Mouse (Mus musculus): ENCODE data around the gene Dhx8. TPM values are rescaled to one million over a fixed set of nuclear protein-coding genes. Genes with fewer than 3 reads are reported as not detected.
A peak's percentile ranks its signal among the peaks of the same experiment; 100 is the strongest.

Gene Dhx8
- polyA plus RNA-seq, 1 experiment from 2014 or later: 41.8 TPM

DNA sequence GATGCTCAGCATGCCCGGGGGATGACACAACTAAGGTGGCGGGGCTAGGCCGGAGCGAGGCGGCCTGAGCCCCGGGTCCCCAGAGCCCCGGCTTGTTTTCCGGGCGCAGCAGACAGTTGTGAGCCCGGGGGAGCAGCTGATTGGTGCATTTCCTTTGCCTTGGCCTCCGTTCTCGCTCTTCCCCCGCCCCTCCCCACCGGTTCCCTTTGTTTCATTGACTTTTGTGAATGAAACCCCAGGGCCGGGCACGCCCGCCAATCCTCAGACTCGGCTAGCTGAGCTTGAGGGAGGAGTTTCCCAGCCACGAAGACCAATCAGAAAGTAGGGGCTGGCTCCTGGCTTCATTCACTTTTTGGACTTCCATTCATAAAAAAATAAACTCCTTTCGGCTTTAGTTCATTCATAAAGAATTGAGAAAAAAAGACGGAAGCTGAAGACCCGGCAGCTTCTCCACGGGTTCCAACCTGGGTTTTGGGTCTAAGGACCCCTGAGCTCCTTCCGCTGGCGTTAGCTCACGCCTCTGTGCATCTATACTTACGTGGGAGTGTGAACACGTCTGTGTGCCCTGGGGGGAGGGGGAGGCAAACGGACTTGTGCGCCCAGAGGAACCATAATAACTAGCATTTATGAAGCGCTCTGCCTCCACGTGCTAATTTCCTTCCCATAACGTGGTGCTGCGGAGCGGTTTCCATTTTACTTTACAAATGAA, 52.6 kb downstream of the Dhx8 start, which contains the start of gene Etv4:
Etv4 (minus strand) TSS at position 229 of the 709 bp plus-strand sequence.
- H3K4me2 ChIP-seq (replicated peaks): peak within 1 kb of the TSS; percentile 97

DNA sequence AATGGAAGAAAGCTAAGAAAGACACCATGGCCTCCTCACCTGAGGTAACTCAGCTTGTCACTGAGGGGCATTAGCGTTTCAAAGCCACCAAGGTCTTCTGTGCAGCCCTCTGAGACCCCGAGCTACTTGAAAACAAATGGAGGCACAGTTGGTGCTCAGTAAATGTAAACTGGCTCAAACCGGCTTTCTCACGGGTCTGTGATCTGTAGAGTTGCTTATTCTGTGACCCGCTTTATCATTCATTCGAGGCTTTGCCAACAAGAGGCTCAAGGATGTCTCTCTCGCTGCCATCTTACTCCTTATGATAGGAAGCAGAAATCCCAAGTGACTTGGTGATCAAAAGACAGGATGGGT, 53.1 kb downstream of the Dhx8 start:
- Histone ChIP-seq H3K4me2 (replicated peaks) (peak overlapping the region; percentile 97), H3K4me3 (peak overlapping the region; percentile 51)
- no peak for ATAC-seq (ENCODE audit: low FRiP score)

More for the DNA sequence above, 52.6 kb downstream of the Dhx8 start, which contains the start of gene Etv4:
- Histone ChIP-seq H3K9me3 (replicated peaks) (no peaks in the 10 kb centered on the region), H3K27me3 (peaks cover 89% of the 10 kb centered on the region), H3K4me3 (peak within 1 kb of the TSS; percentile 51), H3K9ac (peak within 1 kb of the TSS; percentile 69), H3K36me3 (no peaks in the 10 kb centered on the region), H3K4me1 (peaks cover 20% of the 10 kb centered on the region), H3K27ac (peak within 1 kb of the TSS; percentile 55)
- under 1% methylated on average over 35 of the region's 35 CpGs for WGBS
- peak; percentile 96 for ATAC-seq (ENCODE audit: low FRiP score)

DNA sequence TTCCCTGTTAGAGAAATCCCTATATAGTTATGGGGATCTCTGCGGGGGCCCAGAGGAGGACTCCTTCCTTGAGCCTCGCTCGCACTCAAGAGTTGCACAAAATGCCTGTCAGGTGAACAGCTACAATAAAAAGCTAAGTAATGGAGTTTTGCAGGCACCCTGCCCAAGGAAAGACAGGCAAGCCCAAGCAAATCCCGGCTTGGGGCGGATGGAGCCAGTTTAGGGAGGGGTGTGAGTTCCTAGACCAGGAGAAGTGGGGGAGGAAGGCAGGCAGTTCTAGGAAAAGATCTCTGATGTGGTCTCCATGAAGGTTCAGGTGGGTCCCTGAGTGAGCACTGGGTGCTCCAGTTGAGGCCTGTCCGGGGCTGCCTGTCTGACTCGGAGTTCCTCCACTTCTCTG, 53.9 kb downstream of the Dhx8 start:
- WGBS: 63% methylated on average over 7 of the region's 7 CpGs
- Histone ChIP-seq H3K36me3 (no peaks in the 10 kb centered on the region), H3K4me1 (peaks cover 31% of the 10 kb centered on the region), H3K4me2 (replicated peaks) (no peak overlapping the region), H3K27ac (no peak overlapping the region), H3K9ac (no peak overlapping the region), H3K9me3 (replicated peaks) (no peaks in the 10 kb centered on the region), H3K4me3 (no peak overlapping the region), H3K27me3 (peaks cover 77% of the 10 kb centered on the region)
- ATAC-seq (ENCODE audit: low FRiP score): no peak

More for the DNA sequence above, 53.1 kb downstream of the Dhx8 start:
- Histone ChIP-seq H3K27ac (no peak overlapping the region), H3K4me1 (peaks cover 25% of the 10 kb centered on the region), H3K9ac (no peak overlapping the region; the same call in 1 of the 2 replicates), H3K36me3 (no peaks in the 10 kb centered on the region), H3K9me3 (replicated peaks) (no peaks in the 10 kb centered on the region), H3K27me3 (peaks cover 83% of the 10 kb centered on the region)
- WGBS: 6% methylated on average over 7 of the region's 7 CpGs

DNA sequence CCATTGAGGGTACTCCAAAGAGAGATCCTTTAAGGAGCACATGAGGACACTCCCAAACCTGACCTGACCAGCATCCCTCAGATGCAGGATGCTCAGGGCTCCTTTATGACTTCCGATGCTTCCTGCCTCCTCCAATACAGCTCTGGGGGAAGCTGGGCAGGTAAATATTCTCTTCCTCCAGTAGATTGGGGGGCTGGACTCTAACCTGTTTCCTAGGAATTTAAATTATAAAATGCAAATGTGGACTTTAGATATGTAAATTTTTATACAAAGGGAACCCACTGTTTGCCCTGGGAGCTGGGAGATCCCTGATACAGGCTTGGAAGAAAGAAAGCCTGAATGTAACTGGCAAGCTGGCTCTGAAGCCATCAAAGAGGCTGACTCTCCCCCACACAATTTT, 54.7 kb downstream of the Dhx8 start:
- H3K4me1 ChIP-seq: peaks cover 31% of the 10 kb centered on the region
- ATAC-seq (ENCODE audit: low FRiP score): no peak
- no peaks in the 10 kb centered on the region for H3K9me3 ChIP-seq (replicated peaks)
- no peaks in the 10 kb centered on the region for H3K36me3 ChIP-seq
- H3K4me2 ChIP-seq (replicated peaks): no peak overlapping the region
- no peak overlapping the region for H3K9ac ChIP-seq
- peaks cover 69% of the 10 kb centered on the region for H3K27me3 ChIP-seq
- WGBS: 68% methylated on average over 1 of the region's 1 CpGs
- H3K27ac ChIP-seq: no peak overlapping the region
- H3K4me3 ChIP-seq: no peak overlapping the region

DNA sequence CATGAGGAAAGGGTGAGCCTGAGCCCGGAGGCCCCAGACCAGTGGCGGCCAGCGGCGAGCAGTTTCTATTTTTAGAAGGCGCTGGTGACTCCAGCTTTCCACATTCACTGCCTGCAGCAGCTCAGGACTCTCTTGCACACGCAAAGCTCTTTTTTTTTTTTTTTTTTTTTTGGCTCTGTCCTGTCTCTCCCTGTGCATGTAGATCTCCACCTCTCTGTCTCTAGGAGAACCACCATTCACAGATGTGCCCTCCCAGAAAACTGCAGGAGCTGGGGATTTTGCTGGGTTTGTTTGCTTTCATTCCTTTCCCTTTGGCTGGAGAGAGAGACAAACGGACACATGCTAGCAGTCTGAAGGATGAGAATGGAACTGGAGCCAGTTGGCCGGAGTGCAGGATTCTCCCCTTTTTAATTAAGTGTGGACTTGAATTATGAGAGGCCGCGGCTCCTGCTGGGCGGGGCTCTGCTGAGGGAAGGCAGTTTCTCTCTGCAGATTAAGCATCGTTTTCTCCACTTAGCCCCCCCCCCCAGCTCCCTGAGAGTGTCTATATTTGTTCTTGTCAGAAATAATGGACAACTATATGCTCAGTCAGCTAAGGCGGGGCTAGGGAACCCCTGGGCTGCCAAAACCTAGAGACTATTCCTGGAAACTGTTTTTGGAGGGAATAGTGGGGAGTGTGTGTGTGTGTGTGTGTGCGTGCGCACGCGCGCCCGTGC, 58.2 kb downstream of the Dhx8 start:
- no peak for ATAC-seq (ENCODE audit: low FRiP score)
- Histone ChIP-seq H3K9ac (no peak overlapping the region), H3K4me1 (peaks cover 13% of the 10 kb centered on the region), H3K4me2 (replicated peaks) (0 out of 2 replicates have a peak overlapping the region, but pooled peaks have one; percentile 13), H3K27me3 (peaks cover 37% of the 10 kb centered on the region), H3K4me3 (no peak overlapping the region), H3K9me3 (replicated peaks) (no peaks in the 10 kb centered on the region), H3K36me3 (no peaks in the 10 kb centered on the region), H3K27ac (no peak overlapping the region)
- WGBS: 45% methylated on average over 19 of the region's 19 CpGs

DNA sequence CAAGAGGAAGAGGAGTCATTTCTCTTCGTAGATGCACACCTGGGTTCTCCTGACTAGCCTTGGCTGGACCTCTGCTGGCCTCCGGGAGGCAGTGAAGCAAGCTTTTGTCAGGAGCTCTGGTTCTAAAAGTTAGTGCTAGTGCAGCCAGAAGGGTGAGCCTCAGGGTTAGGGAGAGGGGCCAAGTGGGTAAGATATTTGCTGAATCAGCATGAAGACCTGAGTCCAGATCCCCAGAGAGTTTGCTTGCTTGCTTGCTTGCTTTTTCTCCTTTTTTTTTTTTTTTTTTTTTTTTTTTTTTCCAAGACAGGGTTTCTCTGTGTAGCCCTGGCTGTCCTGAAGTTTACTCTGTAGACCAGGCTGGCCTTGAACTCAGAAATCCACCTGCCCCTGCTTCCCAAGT, 64.6 kb downstream of the Dhx8 start:
- WGBS: 77% methylated on average over 2 of the region's 2 CpGs
- Histone ChIP-seq H3K9me3 (replicated peaks) (no peaks in the 10 kb centered on the region), H3K4me3 (no peak overlapping the region), H3K9ac (no peak overlapping the region), H3K27me3 (peaks cover 4% of the 10 kb centered on the region; the same call in 1 of the 2 replicates), H3K4me2 (replicated peaks) (no peak overlapping the region), H3K36me3 (no peaks in the 10 kb centered on the region), H3K4me1 (0 out of 2 replicates have a peak, but pooled peaks cover 3% of the 10 kb centered on the region), H3K27ac (no peak overlapping the region)
- no peak for ATAC-seq (ENCODE audit: low FRiP score)

DNA sequence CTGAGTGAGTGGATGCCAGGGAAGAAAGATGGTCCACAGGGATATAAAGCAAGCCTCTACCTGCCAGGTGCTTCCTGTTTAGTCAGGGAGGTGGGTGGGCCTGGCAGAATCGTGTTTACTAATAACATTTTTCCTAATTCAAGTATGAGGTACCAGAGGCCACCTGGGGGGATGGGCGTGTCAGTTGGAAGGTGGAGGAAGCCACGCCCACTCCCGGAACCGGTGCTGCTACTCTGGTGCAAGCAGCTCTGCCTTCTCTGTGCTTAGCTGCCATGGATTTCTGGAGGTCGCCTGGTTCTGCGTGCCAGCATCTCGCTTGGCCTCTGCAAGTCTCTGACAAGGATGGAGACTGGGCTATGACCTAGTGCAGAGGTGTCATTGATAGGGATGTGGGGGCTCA, 65.4 kb downstream of the Dhx8 start:
- no peaks in the 10 kb centered on the region for H3K36me3 ChIP-seq
- H3K4me1 ChIP-seq: 0 out of 2 replicates have a peak, but pooled peaks cover 3% of the 10 kb centered on the region
- no peak overlapping the region for H3K27ac ChIP-seq
- H3K9ac ChIP-seq: no peak overlapping the region
- WGBS: 40% methylated on average over 8 of the region's 8 CpGs
- H3K4me3 ChIP-seq: no peak overlapping the region
- peaks cover 5% of the 10 kb centered on the region; the same call in 1 of the 2 replicates for H3K27me3 ChIP-seq
- H3K4me2 ChIP-seq (replicated peaks): no peak overlapping the region
- no peak for ATAC-seq (ENCODE audit: low FRiP score)
- no peaks in the 10 kb centered on the region for H3K9me3 ChIP-seq (replicated peaks)

DNA sequence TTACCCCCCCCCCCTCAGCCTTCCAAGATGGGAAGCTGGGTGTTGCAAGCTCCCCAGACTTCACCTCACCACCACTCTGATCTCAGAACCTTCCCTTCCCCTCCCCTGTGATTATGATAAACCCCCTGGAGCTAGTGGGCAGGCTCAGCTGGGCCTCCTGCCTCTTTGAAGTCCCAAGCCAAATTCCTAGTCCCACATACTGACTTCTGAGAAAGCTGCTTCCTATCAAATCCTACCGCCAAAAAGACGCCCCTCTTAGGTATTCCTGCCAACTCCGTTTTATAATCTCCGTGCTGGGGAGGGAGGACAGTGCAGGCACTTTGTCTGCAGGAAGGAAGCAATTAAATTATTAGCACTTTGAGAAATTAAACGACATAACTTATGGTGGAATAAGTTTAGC, 68.7 kb downstream of the Dhx8 start:
- H3K4me3 ChIP-seq: no peak overlapping the region
- no peak for ATAC-seq (ENCODE audit: low FRiP score)
- H3K4me1 ChIP-seq: 0 out of 2 replicates have a peak, but pooled peaks cover 3% of the 10 kb centered on the region
- H3K27me3 ChIP-seq: peaks cover 5% of the 10 kb centered on the region; the same call in 1 of the 2 replicates
- no peak overlapping the region for H3K9ac ChIP-seq
- H3K9me3 ChIP-seq (replicated peaks): no peaks in the 10 kb centered on the region
- no peaks in the 10 kb centered on the region for H3K36me3 ChIP-seq
- WGBS: 7% methylated on average over 5 of the region's 5 CpGs
- no peak overlapping the region for H3K4me2 ChIP-seq (replicated peaks)
- no peak overlapping the region for H3K27ac ChIP-seq

DNA sequence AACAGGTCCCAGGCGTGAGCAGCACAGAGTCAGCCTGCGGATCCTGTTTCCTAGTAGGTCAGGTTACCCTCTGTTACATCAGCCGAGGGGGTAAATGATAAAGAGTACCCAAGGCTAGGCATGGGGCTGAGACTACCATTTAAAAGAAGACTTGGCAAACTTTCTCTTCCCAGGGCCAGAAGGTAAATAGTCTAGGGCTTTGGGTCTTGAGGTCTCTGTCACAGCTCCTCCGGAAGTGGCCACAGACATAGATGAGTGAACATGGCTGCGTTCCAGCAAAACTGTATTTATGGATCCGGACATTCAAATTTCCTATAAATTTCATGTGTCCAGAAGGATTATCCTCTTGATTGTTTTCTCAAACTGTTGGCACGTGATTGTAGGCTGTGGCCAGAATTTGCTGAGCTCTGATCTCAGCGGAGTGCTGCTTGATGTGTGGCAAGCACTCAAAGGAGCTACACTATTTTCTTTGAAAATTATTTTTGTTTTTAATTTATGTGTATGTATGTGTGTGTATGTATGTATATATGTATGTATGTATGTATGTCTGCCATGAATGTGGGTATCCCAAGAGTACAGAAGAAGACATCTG, 72.5 kb downstream of the Dhx8 start:
- Histone ChIP-seq H3K4me3 (no peak overlapping the region), H3K9ac (no peak overlapping the region), H3K9me3 (replicated peaks) (no peaks in the 10 kb centered on the region), H3K27me3 (peaks cover 33% of the 10 kb centered on the region), H3K36me3 (no peaks in the 10 kb centered on the region), H3K4me1 (0 out of 2 replicates have a peak, but pooled peaks cover 3% of the 10 kb centered on the region), H3K27ac (no peak overlapping the region), H3K4me2 (replicated peaks) (no peak overlapping the region)
- WGBS: 87% methylated on average over 8 of the region's 8 CpGs
- no peak for ATAC-seq (ENCODE audit: low FRiP score)

DNA sequence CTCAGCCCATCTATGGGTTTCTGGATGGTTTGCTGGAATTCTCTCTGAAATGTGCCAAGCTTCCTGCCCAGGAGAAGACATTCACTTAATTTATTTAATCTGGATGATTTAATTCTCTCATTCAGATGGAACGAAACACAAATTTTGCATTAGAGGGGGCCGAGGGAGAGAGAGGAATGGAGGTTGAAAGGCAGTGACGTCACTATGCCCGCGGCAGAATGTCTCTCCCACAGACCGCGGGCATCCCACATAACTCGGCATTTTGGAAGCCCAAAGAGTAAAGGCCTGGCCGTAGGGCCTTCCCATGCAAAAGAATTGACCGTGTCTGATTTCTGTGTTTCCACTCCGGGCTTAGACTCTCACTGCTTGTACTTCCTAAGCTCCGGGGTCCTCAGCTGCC, 74.0 kb downstream of the Dhx8 start:
- peaks cover 32% of the 10 kb centered on the region for H3K27me3 ChIP-seq

DNA sequence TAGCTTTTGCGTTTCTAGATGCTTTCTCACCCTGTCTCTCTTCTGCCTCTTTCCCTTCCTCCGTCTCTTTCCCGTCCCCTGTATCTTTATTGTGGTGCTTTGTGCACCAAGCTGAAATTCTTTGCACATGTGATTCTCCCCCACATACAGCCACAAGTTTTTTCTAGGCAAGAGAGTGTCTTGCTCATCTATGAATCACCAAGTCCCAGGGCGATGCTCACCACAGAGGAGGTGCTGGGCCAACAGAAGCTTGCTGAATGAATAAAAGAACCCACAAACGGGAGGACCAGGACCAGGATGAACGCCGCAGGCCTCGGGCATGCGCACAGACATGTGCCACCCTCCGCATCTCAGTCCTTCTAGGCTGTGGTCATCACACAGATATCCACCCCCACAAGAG, 74.5 kb downstream of the Dhx8 start:
- ATAC-seq (ENCODE audit: low FRiP score): no peak
- H3K9me3 ChIP-seq (replicated peaks): no peaks in the 10 kb centered on the region
- H3K4me3 ChIP-seq: no peak overlapping the region
- 85% methylated on average over 10 of the region's 10 CpGs for WGBS
- H3K4me1 ChIP-seq: no peaks in the 10 kb centered on the region
- no peaks in the 10 kb centered on the region for H3K36me3 ChIP-seq
- peaks cover 29% of the 10 kb centered on the region for H3K27me3 ChIP-seq
- no peak overlapping the region for H3K4me2 ChIP-seq (replicated peaks)
- no peak overlapping the region for H3K9ac ChIP-seq
- no peak overlapping the region for H3K27ac ChIP-seq

More for the DNA sequence above, 74.0 kb downstream of the Dhx8 start:
- no peak for ATAC-seq (ENCODE audit: low FRiP score)
- WGBS: 55% methylated on average over 12 of the region's 12 CpGs
- no peak overlapping the region for H3K4me2 ChIP-seq (replicated peaks)
- H3K36me3 ChIP-seq: no peaks in the 10 kb centered on the region
- no peak overlapping the region for H3K4me3 ChIP-seq
- H3K9ac ChIP-seq: no peak overlapping the region
- no peaks in the 10 kb centered on the region for H3K9me3 ChIP-seq (replicated peaks)
- no peak overlapping the region for H3K27ac ChIP-seq
- no peaks in the 10 kb centered on the region for H3K4me1 ChIP-seq

DNA sequence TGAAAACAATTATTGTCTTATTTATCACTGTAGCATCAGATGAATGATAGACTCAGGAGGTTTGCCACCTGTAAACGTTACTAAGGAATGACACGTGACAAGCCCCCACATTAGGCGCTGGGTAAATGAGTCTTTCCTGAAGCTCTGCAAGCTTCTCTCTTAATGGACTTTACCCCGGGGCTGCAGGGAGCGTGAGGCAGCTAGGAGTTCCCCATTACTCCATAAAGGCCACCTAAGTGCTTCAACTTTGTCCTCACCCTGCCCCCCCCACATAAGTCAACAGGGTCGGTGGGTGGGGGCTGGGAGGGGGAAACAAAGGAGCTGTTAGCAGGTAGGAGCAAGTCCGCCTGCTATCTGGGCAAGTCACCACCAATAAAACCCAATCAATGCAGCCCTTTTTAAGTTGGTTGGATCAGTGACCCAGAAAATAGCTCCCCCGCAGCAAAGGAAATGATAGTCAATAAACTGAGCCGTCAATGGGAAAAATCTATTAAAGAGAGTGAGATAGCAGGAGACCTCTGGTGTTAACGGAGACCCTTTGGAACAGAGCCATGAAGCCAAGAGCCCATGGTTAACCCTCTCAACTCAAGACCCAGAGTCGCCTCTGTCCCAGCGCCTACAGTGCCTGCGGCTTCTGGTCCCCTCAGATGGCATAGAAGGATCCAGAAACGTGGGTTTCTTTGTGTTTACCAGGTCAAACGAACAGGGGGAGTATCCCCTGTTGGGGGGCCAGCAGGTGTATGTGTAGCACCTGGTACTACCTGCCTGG, 76.5 kb downstream of the Dhx8 start:
- no peak for ATAC-seq (ENCODE audit: low FRiP score)
- H3K9me3 ChIP-seq (replicated peaks): no peaks in the 10 kb centered on the region
- H3K4me2 ChIP-seq (replicated peaks): no peak overlapping the region
- WGBS: 46% methylated on average over 15 of the region's 15 CpGs
- H3K4me1 ChIP-seq: peaks cover 4% of the 10 kb centered on the region; the same call in 1 of the 2 replicates
- no peaks in the 10 kb centered on the region for H3K36me3 ChIP-seq
- H3K9ac ChIP-seq: no peak overlapping the region
- no peak overlapping the region for H3K27ac ChIP-seq
- H3K4me3 ChIP-seq: no peak overlapping the region
- peaks cover 33% of the 10 kb centered on the region for H3K27me3 ChIP-seq
